Mouse (Mus musculus) left cerebral cortex, adult 11 months (tissue): Measurements from ENCODE around the gene Zfp408.

ENCODE experiments used
- DNase-seq: peaks from one replicate; pipeline ENCODE4 v3.0.0; 2022; ENCODE audit warnings: low spot score

Gene Zfp408

DNA sequence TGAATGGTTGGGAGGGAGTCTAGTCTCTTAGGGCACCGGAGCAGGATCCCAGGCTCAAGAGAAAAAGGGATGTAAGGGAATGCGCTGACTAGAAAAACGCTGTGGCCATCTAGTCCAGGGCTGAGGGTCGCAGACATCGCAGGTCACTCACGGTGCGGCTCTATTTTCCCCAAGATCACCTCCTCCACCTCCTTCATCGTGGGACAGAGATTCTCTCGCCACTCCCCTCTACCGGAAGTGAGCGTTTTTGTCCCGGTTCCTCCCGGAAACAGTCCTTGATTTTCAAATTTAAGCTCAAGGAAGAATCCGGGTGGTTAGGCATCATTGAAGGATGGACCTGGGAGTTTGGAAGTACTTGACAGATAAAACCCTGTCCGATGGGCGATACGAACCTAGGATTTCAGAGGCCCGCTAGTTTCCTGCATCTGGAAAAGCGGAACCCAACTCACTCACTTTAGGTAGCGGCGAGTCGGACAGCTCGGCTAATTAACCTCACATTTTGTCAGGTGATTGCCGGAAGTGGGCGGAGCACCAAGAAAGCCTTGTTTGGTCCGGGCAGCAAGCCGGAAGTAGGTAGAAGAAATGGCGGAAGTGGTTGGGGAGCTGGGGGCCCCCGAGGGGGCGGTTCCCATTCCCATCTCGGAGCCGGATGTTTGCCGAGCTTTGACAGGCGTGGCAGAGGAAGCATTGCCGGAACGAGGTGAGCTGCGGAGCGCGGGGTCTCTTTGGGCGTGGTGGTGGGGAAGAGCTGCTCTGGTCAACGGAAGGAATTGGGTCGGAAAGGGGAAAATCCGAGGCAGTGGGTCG lies at the start of gene Zfp408, which contains the start of gene Arhgap1:
TSS of gene Zfp408 (minus strand) at position 239 of the 807 bp plus-strand sequence.
TSS of gene Arhgap1 (plus strand) at position 308 of the 807 bp plus-strand sequence.
- DNase-seq = peak; percentile 94

DNA sequence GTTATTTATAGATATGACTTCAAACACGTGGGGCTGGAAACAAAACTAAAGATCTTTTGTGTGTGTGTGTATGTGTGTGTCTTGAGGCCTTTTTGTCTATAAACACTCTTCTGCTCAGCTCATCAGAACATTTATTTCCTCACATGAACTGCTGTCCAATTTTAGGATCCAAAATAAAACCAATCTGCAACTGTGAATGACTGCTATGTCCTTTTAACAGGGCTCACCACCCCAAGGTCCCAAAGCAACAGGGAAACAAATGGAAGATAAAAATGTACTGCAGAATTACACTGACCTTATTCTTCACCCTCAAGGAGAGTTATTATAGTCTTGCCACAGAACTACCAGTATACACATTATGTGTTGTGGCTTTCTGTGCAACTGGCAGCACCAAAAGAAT lies 49.6 kb upstream of the Zfp408 start:
- no peak for DNase-seq

GRCm38 (mm10) chr2:91696225-91696590 lies 46.6 kb upstream of the Zfp408 start:
- DNase-seq = no peak

DNA sequence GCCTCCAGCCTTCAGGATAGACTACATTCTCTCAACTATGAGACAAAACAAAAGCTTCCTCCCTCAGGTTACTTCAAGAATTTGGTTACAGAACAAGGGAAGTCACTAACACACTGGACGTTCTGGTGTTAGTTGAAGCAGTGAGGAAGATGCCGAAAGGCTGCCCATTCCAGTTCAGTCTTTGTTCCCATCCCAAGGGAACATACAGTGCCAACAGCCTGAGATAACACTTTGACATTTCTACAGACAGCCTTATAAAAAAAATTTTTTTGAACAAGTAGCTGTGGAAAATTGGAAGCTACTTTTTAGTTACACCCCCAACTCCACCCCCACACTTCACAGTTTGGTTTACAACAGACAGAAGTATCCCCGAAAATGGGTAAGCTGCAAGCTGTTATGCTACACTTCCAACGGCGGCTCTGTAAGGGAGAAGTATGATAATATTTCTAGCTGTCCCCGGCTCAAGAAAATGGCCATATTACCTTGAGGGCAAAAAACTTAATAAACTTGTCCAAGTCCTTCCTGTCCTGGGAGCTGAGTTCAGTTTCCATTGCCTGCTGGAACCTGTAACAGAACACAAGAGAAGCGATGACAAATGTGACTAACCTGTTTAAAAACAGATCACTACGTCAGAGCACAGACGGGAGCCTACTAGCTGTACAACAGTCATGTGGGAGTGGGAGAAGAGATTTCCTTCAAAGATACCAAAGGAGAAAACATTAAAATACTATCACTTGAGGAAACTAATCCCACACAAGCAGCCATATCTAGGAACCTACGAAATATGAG lies 46.0 kb upstream of the Zfp408 start:
- DNase-seq = no peak

DNA sequence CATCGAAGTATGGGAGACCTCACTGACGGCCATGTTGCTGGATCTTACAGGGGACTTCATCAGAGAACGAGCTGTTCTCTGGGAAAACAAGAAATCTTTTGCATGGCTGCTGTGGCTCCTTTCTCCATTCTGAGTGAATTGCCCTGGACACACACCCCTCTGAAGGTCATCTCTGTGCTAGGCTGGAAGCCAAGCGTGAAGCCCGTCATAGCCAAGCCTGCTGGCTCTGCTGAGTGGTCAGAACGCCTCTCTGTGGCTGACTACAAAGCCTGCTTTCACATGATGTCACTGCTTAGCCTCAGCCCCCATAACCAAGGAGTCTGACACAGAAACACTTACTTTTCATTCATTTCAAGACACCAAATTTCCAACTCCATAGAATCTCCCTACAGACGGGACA lies 39.9 kb upstream of the Zfp408 start:
- DNase-seq = no peak

DNA sequence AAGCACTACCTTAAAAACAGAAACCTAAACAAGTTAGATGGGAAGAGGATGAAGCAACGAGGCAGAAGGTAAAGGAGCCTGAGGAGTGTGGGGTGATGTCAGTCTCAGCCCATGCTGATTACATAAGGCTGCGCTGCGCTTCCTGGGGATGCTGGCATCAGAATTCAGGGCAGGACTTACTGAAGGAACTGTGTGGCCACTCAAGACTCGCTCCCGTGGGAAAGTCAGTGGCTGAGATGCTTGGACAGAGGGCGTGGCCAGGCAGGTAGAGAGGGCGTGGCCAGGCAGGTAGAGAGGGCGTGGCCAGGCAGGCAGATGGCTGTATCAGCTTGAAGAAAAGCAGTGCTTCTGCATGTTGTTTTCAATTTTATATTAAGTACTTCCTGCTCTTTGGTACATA lies 34.3 kb upstream of the Zfp408 start:
- no peak for DNase-seq

DNA sequence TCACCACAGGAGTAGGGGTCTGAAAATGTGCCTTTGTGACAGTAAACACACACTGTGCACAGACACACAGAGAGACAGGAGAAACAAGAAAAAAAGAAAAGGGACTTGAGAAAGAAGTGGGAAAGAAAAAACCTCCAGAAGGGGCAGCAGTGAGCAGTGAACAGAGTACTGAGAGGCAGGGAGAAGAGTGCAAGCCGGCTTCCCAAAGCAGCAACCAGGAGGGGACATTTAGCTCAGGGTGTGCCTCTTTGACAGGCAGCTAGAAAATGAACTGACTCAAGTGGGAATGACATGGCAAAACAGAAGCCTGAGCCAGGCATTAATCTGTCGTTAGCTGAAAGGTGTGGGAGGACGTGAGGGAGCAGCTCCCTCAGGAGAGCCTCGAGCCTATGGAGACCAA lies 33.3 kb upstream of the Zfp408 start:
- DNase-seq = peak; percentile 52

- DNase-seq = no peak
Observed at GRCm38 (mm10) chr2:91676961-91677360, 27.4 kb upstream of the Zfp408 start.

- no peak for DNase-seq
Observed at GRCm38 (mm10) chr2:91676420-91676819, 26.8 kb upstream of the Zfp408 start.

DNA sequence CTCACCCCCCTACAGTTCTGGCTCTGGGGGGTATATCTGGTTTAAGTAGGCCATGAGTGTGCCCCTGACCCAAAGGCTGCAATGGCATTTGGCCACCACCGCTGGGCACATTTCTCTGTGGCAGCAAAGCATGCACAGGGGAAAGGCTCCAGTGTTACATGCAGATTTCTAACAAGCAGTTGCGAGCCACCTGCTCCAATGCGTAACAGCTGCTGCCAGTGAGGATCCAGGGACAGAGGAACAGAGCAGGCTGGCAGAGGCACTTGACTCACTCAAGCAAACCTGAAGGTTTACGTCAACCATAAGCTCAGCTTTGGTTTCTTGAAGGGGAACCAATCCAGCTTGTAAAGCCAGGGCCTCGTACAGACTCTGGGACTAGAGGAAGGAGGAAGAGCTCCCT lies 25.3 kb upstream of the Zfp408 start:
- no peak for DNase-seq

- no peak for DNase-seq
Observed at GRCm38 (mm10) chr2:91673587-91673986, 24.0 kb upstream of the Zfp408 start.

DNA sequence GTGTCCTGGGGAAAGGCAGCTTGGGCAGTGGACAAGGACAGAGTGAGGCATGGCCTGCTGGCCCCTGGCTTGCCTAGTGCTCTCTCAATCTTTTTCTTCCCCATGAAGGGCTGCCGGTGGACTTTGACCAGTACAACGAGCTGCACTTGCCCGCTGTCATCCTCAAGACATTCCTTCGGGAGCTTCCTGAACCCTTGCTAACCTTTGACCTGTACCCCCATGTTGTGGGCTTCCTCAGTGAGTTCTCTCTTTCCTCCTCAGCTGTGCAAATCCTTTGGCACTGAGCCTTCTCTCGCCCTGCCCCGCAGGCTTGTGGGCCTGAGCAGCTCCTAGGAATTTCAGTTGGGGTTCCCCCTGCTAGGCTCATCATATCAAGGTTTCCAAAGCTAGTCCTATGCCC lies 20.4 kb upstream of the Zfp408 start:
- no peak for DNase-seq

DNA sequence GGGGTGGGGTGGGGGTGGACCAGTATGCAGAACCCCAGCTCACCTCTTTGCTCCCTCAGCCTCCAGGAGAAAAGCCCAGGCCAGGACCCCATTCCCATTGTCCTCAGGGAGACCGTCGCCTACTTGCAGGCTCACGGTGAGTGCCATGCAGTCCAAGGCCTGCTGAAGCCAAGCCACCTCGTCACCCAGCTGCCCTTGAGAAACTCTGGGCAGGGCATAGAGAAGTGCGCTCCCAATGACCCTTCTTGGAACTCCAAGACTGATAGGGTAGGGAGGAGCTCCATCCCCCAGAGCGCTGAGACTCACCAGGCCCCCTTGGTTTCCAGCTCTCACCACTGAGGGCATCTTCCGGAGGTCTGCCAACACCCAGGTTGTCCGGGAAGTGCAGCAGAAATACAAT lies 19.7 kb upstream of the Zfp408 start:
- DNase-seq = no peak

GRCm38 (mm10) chr2:91667747-91668146 lies 18.2 kb upstream of the Zfp408 start:
- no peak for DNase-seq

GRCm38 (mm10) chr2:91666386-91666910 lies 16.9 kb upstream of the Zfp408 start:
- DNase-seq = no peak

GRCm38 (mm10) chr2:91664780-91665179 lies 15.2 kb upstream of the Zfp408 start:
- DNase-seq = no peak

DNA sequence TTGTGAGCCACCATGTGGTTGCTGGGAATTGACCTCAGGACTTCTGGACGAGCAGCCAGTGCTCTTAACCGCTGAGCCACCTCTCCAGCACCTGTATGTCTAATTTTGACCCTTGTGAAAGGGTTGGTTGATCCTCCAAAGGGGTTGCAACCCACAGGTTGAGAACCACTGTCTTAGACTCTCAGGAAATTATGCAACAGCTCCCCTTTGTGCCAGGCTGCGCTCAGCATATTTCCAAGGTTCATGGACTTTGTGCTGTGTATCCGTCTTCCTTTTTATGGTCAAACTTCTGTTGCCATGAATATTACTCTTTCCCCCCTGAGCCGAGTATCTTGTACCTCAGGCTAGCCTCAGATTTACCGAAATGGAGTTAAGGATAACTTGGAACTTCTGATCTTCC lies 11.4 kb upstream of the Zfp408 start:
- no peak for DNase-seq

DNA sequence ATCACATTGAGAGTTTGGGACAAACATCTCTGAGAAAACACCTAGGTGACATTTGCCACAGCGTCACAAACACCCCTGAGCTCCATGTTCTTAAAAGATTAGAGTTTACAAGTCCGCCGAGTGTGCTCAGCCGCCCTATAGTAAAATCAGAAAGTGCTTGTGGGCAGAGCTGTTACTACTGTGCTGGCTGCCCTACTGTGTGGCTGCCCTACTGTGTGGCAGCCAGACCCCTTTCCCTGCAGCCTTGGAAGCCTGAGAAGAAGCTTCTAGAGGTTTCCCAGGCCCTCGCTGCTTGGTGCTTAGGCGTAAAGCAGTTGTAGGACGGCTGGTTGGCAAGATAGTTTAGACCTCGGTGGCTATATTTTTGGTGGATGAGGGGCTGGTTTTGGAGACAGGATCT lies 10.1 kb upstream of the Zfp408 start:
- no peak for DNase-seq

GRCm38 (mm10) chr2:91656774-91657173 lies 7.2 kb upstream of the Zfp408 start:
- no peak for DNase-seq

DNA sequence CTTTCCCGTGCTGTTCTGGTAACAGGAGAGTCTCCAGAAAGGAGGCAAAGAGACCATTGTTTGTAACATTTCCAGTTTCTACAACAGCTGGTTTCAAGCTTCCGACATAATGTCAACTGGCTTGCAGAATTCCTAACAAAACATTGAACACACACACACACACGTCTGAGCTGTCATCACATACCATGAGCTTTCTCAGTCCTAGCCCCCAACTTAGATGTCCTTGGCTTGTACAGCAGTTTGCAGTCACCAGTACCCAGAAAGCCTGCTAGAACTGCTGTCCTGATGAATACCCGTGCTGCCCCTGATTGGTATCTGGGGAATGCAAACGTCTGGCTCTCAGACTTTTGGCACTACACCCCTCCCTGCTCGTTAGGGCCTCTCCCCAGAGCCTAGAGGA lies 6.2 kb upstream of the Zfp408 start:
- DNase-seq = no peak

- no peak for DNase-seq
Observed at GRCm38 (mm10) chr2:91655388-91655787, 5.8 kb upstream of the Zfp408 start.

DNA sequence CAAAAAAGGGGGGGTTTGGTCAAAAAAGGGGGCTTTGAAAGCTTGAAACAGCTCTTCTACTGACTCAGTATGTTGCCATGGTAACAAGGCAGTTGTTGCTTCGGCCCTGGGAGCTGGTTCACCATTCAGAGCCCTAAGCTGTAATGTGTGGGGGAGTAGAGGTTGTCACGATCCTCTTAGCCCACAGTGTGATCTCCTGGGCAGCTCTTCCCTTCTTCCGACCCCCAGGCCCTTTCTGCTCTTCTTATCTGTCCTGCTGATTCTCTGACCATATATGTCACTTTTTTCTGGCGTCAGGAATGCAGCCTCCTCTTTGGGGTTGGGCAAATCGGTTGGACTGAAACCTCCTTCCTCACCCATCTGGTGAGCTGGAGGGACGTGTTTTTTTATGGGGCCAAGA lies 3.3 kb upstream of the Zfp408 start:
- peak; percentile 39 for DNase-seq
